Mouse (Mus musculus): ENCODE data around the gene Nanp.

The Nanp gene

GRCm38 (mm10) chr2:150997618-150998017 lies 41.6 kb downstream of the Nanp start:
- no peak for DNase-seq (ENCODE audit: low spot score)

- DNase-seq (ENCODE audit: low spot score): no peak
Observed at GRCm38 (mm10) chr2:150995324-150995723, 43.9 kb downstream of the Nanp start.

- DNase-seq (ENCODE audit: low spot score): no peak
Observed at GRCm38 (mm10) chr2:150991050-150991449, 48.1 kb downstream of the Nanp start.

GRCm38 (mm10) chr2:150990506-150990905 lies 48.7 kb downstream of the Nanp start:
- no peak for DNase-seq (ENCODE audit: low spot score)

- DNase-seq (ENCODE audit: low spot score): no peak
Observed at GRCm38 (mm10) chr2:150985359-150985758, 53.8 kb downstream of the Nanp start.

- no peak for DNase-seq (ENCODE audit: low spot score)
Observed at GRCm38 (mm10) chr2:150982051-150982450, 57.1 kb downstream of the Nanp start.

GRCm38 (mm10) chr2:150981524-150981923 lies 57.7 kb downstream of the Nanp start:
- DNase-seq (ENCODE audit: low spot score): no peak

GRCm38 (mm10) chr2:150979861-150980620 lies 59.2 kb downstream of the Nanp start:
- DNase-seq (ENCODE audit: low spot score): no peak
